Mouse (Mus musculus) olfactory bulb, adult 2 months (tissue): ENCODE measurements around the gene Zcchc14.

Source experiments
- CTCF ChIP-seq: fragments of 200-500 bp; IDR thresholded peaks from 2 replicates; pipeline ENCODE4 v1.5.1; 2012; ENCODE audit warnings: low read depth, mild to moderate bottlenecking, low read length, moderate library complexity; ENCODE audit not compliant: insufficient read depth
- POLR2A ChIP-seq: fragments of 200-500 bp; IDR thresholded peaks from 2 replicates; pipeline ENCODE4 v1.6.1; 2012; ENCODE audit warnings: mild to moderate bottlenecking, low read depth, low read length, moderate library complexity; ENCODE audit not compliant: insufficient read depth

DNA sequence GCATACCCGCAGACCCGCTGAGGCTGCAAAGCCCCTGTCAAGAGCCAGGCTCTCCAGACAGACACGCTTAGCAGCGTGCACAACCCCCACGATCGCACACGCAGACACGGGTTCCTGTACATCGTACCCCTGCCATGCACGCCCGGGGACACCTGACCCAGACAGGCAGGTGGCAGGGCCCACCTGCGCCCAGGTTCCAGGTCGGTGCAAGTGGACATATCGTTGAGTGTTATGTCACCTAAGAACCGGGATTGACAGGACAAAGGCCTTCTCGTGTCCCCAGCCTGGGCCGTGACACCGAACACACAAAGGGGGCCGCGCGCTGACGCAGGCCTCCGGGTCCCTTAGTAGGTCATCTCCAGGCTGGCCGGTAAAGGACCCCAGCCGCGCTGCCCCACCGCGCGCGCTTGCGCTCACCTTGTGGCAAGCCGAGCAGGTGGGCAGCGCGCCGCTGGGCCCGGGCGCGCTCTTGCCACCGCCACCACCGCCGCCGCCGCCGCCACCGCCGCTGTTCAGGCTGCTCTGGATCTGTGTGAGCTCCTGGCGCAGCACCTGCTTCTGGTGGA lies 1.3 kb downstream of the Zcchc14 start:
- TF ChIP-seq CTCF (no peak), POLR2A (no peak)
